Mouse (Mus musculus) myocyte (in vitro differentiated cells): Measurements from ENCODE around the gene Rpl41.

Experiments used
- E2F4 ChIP-seq: IDR thresholded peaks from one replicate; pipeline ENCODE4 v1.6.1; 2011; ENCODE audit warnings: mild to moderate bottlenecking, control low read depth, moderate library complexity; ENCODE audit not compliant: insufficient read depth
- MYOD1 ChIP-seq, 3 experiments: IDR thresholded peaks; one replicate each; pipeline ENCODE4 v1.6.1; 2011; ENCODE audit warnings: control low read depth in 2 of 3, low read depth in 2 of 3, mild to moderate bottlenecking in 2 of 3, moderate library complexity in 1 of 3; ENCODE audit not compliant: insufficient read length in 2 of 3, control insufficient read depth in 1 of 3
- MYOG ChIP-seq, 3 experiments: IDR thresholded peaks; one replicate each; pipeline ENCODE4 v1.6.1; 2011; ENCODE audit warnings: control low read depth in 2 of 3, low read depth in 2 of 3, mild to moderate bottlenecking in 2 of 3; ENCODE audit not compliant: insufficient read length in 2 of 3, control insufficient read depth in 1 of 3, insufficient read depth in 1 of 3
- POLR2A ChIP-seq: IDR thresholded peaks from one replicate; pipeline ENCODE4 v1.6.1; 2011; ENCODE audit warnings: low read depth, mild to moderate bottlenecking, control low read depth, moderate library complexity; ENCODE audit not compliant: insufficient read length
- POLR2AphosphoS2 ChIP-seq: IDR thresholded peaks from one replicate; pipeline ENCODE4 v1.6.1; 2011; ENCODE audit warnings: low read depth, control low read depth; ENCODE audit not compliant: insufficient read length
- USF1 ChIP-seq: IDR thresholded peaks from one replicate; pipeline ENCODE4 v1.6.1; 2011; ENCODE audit warnings: low read depth, mild to moderate bottlenecking, control low read depth, moderate library complexity

GRCm38 (mm10) chr10:128503532-128503931 lies 45.6 kb downstream of the Rpl41 start:
- TF ChIP-seq USF1, result no peak
- no peak for TF ChIP-seq POLR2A
- TF ChIP-seq MYOG (IDR thresholded peaks at IDR 0.05; ENCODE audit: control insufficient read depth in 1 of 3, insufficient read depth in 1 of 3, insufficient read length in 2 of 3, low read depth in 2 of 3), result no peak
- TF ChIP-seq E2F4, result no peak
- no peak for TF ChIP-seq POLR2AphosphoS2
- TF ChIP-seq MYOD1 (IDR thresholded peaks at IDR 0.05; ENCODE audit: control insufficient read depth in 1 of 3, insufficient read length in 2 of 3, low read depth in 2 of 3), result no peak
